Mouse (Mus musculus) ES-E14 (cell line): ENCODE results near the gene Hs3st3a1.

ENCODE experiments used
- CHD2 ChIP-seq: IDR thresholded peaks from 2 replicates; pipeline ENCODE4 v1.6.1; 2014; ENCODE audit warnings: mild to moderate bottlenecking, low read depth, low read length, inconsistent platforms
- HCFC1 ChIP-seq: IDR thresholded peaks from 2 replicates; pipeline ENCODE4 v1.6.1; 2012; ENCODE audit warnings: low read length, inconsistent platforms, borderline replicate concordance; ENCODE audit not compliant: insufficient read depth
- MAFK ChIP-seq: IDR thresholded peaks from 2 replicates; pipeline ENCODE4 v1.6.1; 2014; ENCODE audit warnings: mild to moderate bottlenecking, low read depth, low read length, inconsistent platforms; ENCODE audit not compliant: insufficient read depth
- ZC3H11A ChIP-seq: IDR thresholded peaks from 2 replicates; pipeline ENCODE4 v1.6.1; 2012; ENCODE audit warnings: low read depth, mild to moderate bottlenecking, inconsistent platforms, low read length, borderline replicate concordance
- ZNF384 ChIP-seq: IDR thresholded peaks from 2 replicates; pipeline ENCODE4 v1.6.1; 2012; ENCODE audit warnings: low read depth, low read length, inconsistent platforms

GRCm38 (mm10) chr11:64503040-64503439 lies 67.9 kb downstream of the Hs3st3a1 start:
- no peak for TF ChIP-seq ZC3H11A
- no peak for TF ChIP-seq HCFC1
- TF ChIP-seq ZNF384 = no peak
- no peak for TF ChIP-seq CHD2
- TF ChIP-seq MAFK = no peak
